Mouse (Mus musculus) liver, embryonic 12.5 days (tissue): Measurements from ENCODE around the gene Phf23. TPM values are rescaled to one million over a fixed set of nuclear protein-coding genes. Genes with fewer than 3 reads are reported as not detected.
"Not testable (repeated sequence)": the region's sequence is repeated elsewhere in the genome, so short reads cannot be mapped to it uniquely, and the experiment has no call there.

Source experiments
- ATAC-seq: fragments of 200-750 bp; cut with Nextera tagmentation; 2 replicates; pipeline ENCODE4 v1.8.0; 2017; ENCODE audit warnings: moderate number of reproducible peaks, mild to moderate bottlenecking, moderate library complexity
- H3K27ac ChIP-seq: fragments of 300-500 bp; sonication (generic); 2 replicates; pipeline ENCODE4 v1.5.1; 2016; ENCODE audit warnings: mild to moderate bottlenecking
- H3K27me3 ChIP-seq: fragments of 300-500 bp; sonication (generic); replicated peaks from 2 replicates; pipeline ENCODE4 v1.6.1; 2016; ENCODE audit warnings: mild to moderate bottlenecking, moderate library complexity
- H3K36me3 ChIP-seq: fragments of 300-500 bp; sonication (generic); 2 replicates; pipeline ENCODE4 v1.6.1; 2016; ENCODE audit warnings: mild to moderate bottlenecking, moderate library complexity
- H3K4me1 ChIP-seq: fragments of 300-500 bp; sonication (generic); 2 replicates; pipeline ENCODE4 v1.6.1; 2016
- H3K4me2 ChIP-seq: fragments of 300-500 bp; sonication (generic); 2 replicates; pipeline ENCODE4 v1.6.1; 2016; ENCODE audit warnings: mild to moderate bottlenecking, moderate library complexity
- H3K4me3 ChIP-seq: fragments of 300-500 bp; sonication (generic); 2 replicates; pipeline ENCODE4 v1.5.1; 2016; ENCODE audit warnings: mild to moderate bottlenecking, moderate library complexity
- H3K9ac ChIP-seq: fragments of 300-500 bp; sonication (generic); 2 replicates; pipeline ENCODE4 v1.6.1; 2016; ENCODE audit warnings: mild to moderate bottlenecking, moderate library complexity
- H3K9me3 ChIP-seq: fragments of 300-500 bp; sonication (generic); replicated peaks from 2 replicates; pipeline ENCODE4 v1.6.1; 2016; ENCODE audit warnings: mild to moderate bottlenecking, moderate library complexity
- WGBS: fragments of 180-500 bp; shearing (Covaris S2); methylation state at CpG from one replicate; pipeline ENCODE4 v1.1.7; 2016; ENCODE audit not compliant: insufficient replicate concordance; 5-methylcytosine and 5-hydroxymethylcytosine counted together
- polyA plus RNA-seq: library from polyadenylated mRNA; unstranded; fragments of >200 nt; fragmentation: Nextera tagmentation; extraction: Ambion mirVana; gene quantifications from 2 replicates; pipeline ENCODE4 v1.2.1, GENCODE M21; 2016

Phf23 gene
- polyA plus RNA-seq, 1 experiment from 2014 or later = 39.5 TPM

DNA sequence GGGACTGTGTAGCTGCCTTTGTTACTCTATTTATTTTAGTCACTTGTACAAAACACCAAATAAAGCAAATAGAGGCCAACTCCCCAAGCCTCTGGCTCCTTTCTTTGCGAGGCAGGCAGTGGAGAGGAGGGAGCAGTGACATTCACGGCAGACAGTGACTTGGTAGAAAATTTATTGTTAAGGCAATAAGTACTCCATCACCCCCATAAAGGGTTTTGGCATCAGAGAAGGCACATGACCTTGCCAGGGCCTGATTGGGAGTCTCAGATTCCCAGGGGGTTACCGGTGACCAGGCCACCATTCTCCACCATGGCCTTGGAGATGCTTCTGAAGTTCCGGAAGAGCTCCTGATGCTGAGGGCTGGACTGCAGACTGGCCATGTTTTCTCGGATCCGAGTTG lies 14.5 kb downstream of the Phf23 start:
- ATAC-seq = no peak
- no peak overlapping the region for H3K4me3 ChIP-seq
- H3K36me3 ChIP-seq = peaks cover 90% of the 10 kb centered on the region
- H3K27me3 ChIP-seq = no peaks in the 10 kb centered on the region
- peaks cover 13% of the 10 kb centered on the region for H3K4me1 ChIP-seq
- H3K4me2 ChIP-seq = no peak overlapping the region
- no peak overlapping the region for H3K27ac ChIP-seq
- no peaks in the 10 kb centered on the region for H3K9me3 ChIP-seq
- no peak overlapping the region for H3K9ac ChIP-seq
- 82% methylated on average over 6 of the region's 6 CpGs for WGBS

DNA sequence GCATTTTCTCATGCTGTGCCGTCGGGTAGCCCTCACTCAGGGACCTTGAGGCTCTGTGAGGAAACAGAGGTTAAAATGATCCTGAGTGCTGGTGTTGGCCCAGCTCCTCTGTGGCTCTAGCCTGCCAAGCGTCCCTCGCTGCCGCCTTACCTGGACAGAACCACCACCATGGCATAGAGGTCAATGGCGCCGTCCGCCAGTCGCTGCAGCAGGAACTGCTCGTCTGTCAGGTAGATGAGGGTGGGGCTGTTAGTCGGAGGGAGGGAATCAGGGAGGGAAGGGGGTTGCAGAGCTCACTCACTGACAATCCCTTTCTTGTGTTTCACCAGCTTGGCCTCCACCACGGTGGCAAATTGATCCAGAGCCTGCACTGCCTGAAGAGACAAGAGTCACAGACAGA lies 15.0 kb downstream of the Phf23 start:
- no peak overlapping the region for H3K4me3 ChIP-seq
- H3K4me2 ChIP-seq = no peak overlapping the region
- no peaks in the 10 kb centered on the region for H3K27me3 ChIP-seq
- no peaks in the 10 kb centered on the region for H3K9me3 ChIP-seq
- H3K36me3 ChIP-seq = peaks cover 85% of the 10 kb centered on the region
- no peak overlapping the region for H3K27ac ChIP-seq
- peaks cover 16% of the 10 kb centered on the region for H3K4me1 ChIP-seq
- H3K9ac ChIP-seq = no peak overlapping the region
- 79% methylated on average over 12 of the region's 12 CpGs for WGBS
- no peak for ATAC-seq

GRCm38 (mm10) chr11:70010961-70011360 lies 15.4 kb downstream of the Phf23 start:
- Histone ChIP-seq H3K36me3 (peaks cover 81% of the 10 kb centered on the region), H3K9me3 (no peaks in the 10 kb centered on the region)
- WGBS = 89% methylated on average over 10 of the region's 10 CpGs

GRCm38 (mm10) chr11:70012931-70013330 lies 17.4 kb downstream of the Phf23 start:
- Histone ChIP-seq H3K4me2 (no peak overlapping the region), H3K9me3 (no peaks in the 10 kb centered on the region), H3K9ac (no peak overlapping the region), H3K27ac (no peak overlapping the region), H3K36me3 (peaks cover 61% of the 10 kb centered on the region), H3K4me3 (no peak overlapping the region), H3K4me1 (peaks cover 31% of the 10 kb centered on the region), H3K27me3 (no peaks in the 10 kb centered on the region)
- ATAC-seq = no peak
- 84% methylated on average over 9 of the region's 9 CpGs for WGBS

More at GRCm38 (mm10) chr11:70010961-70011360, 15.4 kb downstream of the Phf23 start:
- H3K9ac ChIP-seq = no peak overlapping the region
- ATAC-seq = no peak
- peaks cover 20% of the 10 kb centered on the region for H3K4me1 ChIP-seq
- no peak overlapping the region for H3K4me2 ChIP-seq
- no peak overlapping the region for H3K27ac ChIP-seq
- no peaks in the 10 kb centered on the region for H3K27me3 ChIP-seq
- no peak overlapping the region for H3K4me3 ChIP-seq

- H3K9me3 ChIP-seq = no peaks in the 10 kb centered on the region
- peaks cover 36% of the 10 kb centered on the region for H3K4me1 ChIP-seq
- no peak overlapping the region for H3K4me3 ChIP-seq
- WGBS = 81% methylated on average over 3 of the region's 3 CpGs
- no peak for ATAC-seq
- no peak overlapping the region for H3K27ac ChIP-seq
- H3K9ac ChIP-seq = no peak overlapping the region
- H3K27me3 ChIP-seq = no peaks in the 10 kb centered on the region
- no peak overlapping the region for H3K4me2 ChIP-seq
- peaks cover 56% of the 10 kb centered on the region for H3K36me3 ChIP-seq
Observed at GRCm38 (mm10) chr11:70013408-70013807, 17.8 kb downstream of the Phf23 start.

- H3K4me3 ChIP-seq = peak overlapping the region; percentile 68; the same call in 1 of the 2 replicates
- peak overlapping the region; percentile 82 for H3K9ac ChIP-seq
- ATAC-seq = no peak
- no peaks in the 10 kb centered on the region for H3K9me3 ChIP-seq
- 62% methylated on average over 5 of the region's 5 CpGs for WGBS
- no peak overlapping the region for H3K27ac ChIP-seq
- no peaks in the 10 kb centered on the region for H3K27me3 ChIP-seq
- H3K4me1 ChIP-seq = peaks cover 42% of the 10 kb centered on the region
- H3K4me2 ChIP-seq = peak overlapping the region; percentile 84
- peaks cover 50% of the 10 kb centered on the region for H3K36me3 ChIP-seq
Observed at GRCm38 (mm10) chr11:70014051-70014450, 18.5 kb downstream of the Phf23 start.

DNA sequence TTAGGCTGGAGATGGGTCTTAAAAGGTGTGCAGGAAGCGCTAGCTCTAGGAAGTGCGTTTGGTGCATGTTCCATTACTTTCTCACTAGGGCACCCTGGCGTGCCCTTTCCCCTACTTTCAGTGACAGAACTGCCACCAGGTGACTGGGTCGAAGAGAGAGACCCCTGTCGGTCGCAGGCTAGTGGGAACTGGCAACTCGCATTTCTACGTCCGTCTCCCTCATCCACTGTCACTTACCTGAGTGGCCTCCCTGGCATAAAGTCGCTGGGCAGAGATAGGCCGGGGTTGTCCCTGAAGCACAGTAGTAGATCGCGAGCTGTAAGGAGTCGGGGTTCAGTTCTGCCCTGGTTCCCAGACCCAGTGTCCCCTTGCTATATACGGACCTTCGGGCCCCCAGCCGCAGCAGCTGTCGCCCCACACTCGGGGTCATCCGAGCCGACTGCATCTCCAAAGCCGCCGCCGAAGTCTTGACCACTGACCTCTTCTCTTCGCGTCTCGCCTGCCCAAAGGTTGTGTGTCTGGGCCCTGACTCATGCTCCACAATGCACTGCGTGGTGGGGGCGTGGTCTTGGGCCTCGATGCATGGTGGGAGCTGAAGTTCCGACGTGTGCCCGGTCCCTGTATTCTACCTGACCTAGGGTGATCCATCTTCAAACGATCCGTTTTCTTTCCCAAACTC lies 19.4 kb downstream of the Phf23 start, which contains the start of gene Acadvl:
Acadvl (minus strand) TSS at position 532 of the 679 bp plus-strand sequence.
- Histone ChIP-seq H3K9ac (peak within 1 kb of the TSS; percentile 82), H3K9me3 (no peaks in the 10 kb centered on the region), H3K27me3 (no peaks in the 10 kb centered on the region), H3K36me3 (peaks cover 40% of the 10 kb centered on the region), H3K27ac (peak within 1 kb of the TSS; percentile 78), H3K4me1 (peaks cover 52% of the 10 kb centered on the region), H3K4me3 (peak within 1 kb of the TSS; percentile 68), H3K4me2 (peak within 1 kb of the TSS; percentile 84)
- peak; percentile 91 for ATAC-seq
- WGBS = under 1% methylated on average over 35 of the region's 35 CpGs

DNA sequence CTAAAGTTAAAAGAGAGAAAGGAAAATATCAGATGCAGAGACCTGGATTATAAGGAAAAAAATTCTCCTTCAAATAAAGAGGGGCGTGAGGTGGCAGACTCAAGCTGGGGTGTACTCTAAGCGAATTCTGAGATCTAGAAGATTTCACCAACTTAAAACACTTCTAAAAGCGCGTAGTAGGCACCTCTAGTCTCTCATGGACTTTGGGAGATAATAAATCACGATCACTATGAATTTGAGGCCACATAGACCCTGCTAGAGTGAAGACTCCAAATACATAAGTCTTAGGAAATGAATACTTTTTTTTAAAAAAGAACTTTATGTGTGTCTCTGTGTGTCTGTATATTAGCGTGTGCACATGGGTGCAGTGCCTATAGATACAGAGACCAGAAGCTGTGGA lies 20.1 kb downstream of the Phf23 start:
- Histone ChIP-seq H3K9me3 (no peaks in the 10 kb centered on the region), H3K9ac (peak overlapping the region; percentile 82), H3K36me3 (peaks cover 34% of the 10 kb centered on the region), H3K27ac (no peak overlapping the region), H3K4me3 (peak overlapping the region; percentile 68), H3K4me1 (peaks cover 58% of the 10 kb centered on the region), H3K27me3 (no peaks in the 10 kb centered on the region), H3K4me2 (peak overlapping the region; percentile 84)
- ATAC-seq = no peak
- 58% methylated on average over 6 of the region's 6 CpGs for WGBS

- not testable (repeated sequence) for ATAC-seq, H3K27me3 ChIP-seq, H3K4me2 ChIP-seq, H3K27ac ChIP-seq, H3K9me3 ChIP-seq, H3K9ac ChIP-seq, H3K4me3 ChIP-seq
- H3K36me3 ChIP-seq = peaks cover 29% of the 10 kb centered on the region
- peaks cover 63% of the 10 kb centered on the region for H3K4me1 ChIP-seq
- WGBS = 78% methylated on average over 2 of the region's 2 CpGs
Observed at GRCm38 (mm10) chr11:70016177-70016576, 20.6 kb downstream of the Phf23 start.

GRCm38 (mm10) chr11:70016669-70017068 lies 21.1 kb downstream of the Phf23 start, which contains the start of gene Dlg4:
Gene Dlg4 (plus strand): TSS chr11:70016942.
- 56% methylated on average over 3 of the region's 3 CpGs for WGBS
- no peaks in the 10 kb centered on the region for H3K9me3 ChIP-seq
- H3K36me3 ChIP-seq = peaks cover 24% of the 10 kb centered on the region
- no peak within 1 kb of the TSS for H3K4me3 ChIP-seq
- peak within 1 kb of the TSS; percentile 82; the same call in 1 of the 2 replicates for H3K9ac ChIP-seq
- H3K27ac ChIP-seq = no peak within 1 kb of the TSS
- peaks cover 68% of the 10 kb centered on the region for H3K4me1 ChIP-seq
- H3K27me3 ChIP-seq = no peaks in the 10 kb centered on the region
- peak within 1 kb of the TSS; percentile 84; the same call in 1 of the 2 replicates for H3K4me2 ChIP-seq
- ATAC-seq = no peak

DNA sequence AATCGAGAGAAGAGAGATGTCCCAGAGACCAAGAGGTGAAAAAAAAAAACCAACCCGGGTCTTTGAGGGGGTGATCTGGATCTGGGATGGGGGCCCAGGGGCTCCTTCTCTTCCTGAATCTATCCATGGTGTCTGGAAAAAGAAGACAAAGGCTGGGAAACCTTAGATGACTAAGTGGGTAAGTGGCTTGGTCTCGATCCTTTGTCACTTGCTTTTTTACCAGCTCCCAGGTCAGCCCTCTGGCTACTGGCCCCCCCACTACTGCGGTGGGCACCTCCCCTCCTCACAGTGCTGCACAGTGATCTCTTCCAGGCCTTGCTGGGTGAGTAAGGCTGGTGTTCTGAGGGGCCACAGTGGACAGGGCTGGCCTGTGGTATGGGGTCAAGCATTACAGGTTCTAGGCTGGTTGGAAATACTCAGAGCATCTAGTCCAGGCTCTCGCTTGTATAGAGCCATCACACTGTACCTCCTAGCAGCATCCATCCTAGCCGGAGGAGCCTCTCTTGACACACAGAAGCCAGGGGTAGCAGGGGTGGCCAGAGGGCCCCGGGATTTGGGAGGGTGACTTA lies 21.7 kb downstream of the Phf23 start:
- ATAC-seq = no peak
- no peak overlapping the region for H3K9ac ChIP-seq
- no peak overlapping the region for H3K4me3 ChIP-seq
- peaks cover 4% of the 10 kb centered on the region; the same call in 1 of the 2 replicates for H3K27me3 ChIP-seq
- H3K36me3 ChIP-seq = peaks cover 18% of the 10 kb centered on the region
- H3K4me1 ChIP-seq = peaks cover 69% of the 10 kb centered on the region
- 46% methylated on average over 7 of the region's 7 CpGs for WGBS
- no peak overlapping the region for H3K27ac ChIP-seq
- no peaks in the 10 kb centered on the region for H3K9me3 ChIP-seq
- no peak overlapping the region for H3K4me2 ChIP-seq
